Mouse (Mus musculus) brown adipose tissue, adult 24 weeks (tissue): ENCODE data around the gene Xlr5a. TPM values are rescaled to one million over a fixed set of nuclear protein-coding genes. Genes with fewer than 3 reads are reported as not detected.
"Not testable (repeated sequence)": the region's sequence is repeated elsewhere in the genome, so short reads cannot be mapped to it uniquely, and the experiment has no call there.

ENCODE experiments used
- H3K27ac ChIP-seq: fragments of 200-500 bp; replicated peaks from 2 replicates; pipeline ENCODE4 v1.5.1; 2012; ENCODE audit warnings: low read depth, mild to moderate bottlenecking, low read length
- H3K4me1 ChIP-seq: fragments of 200-500 bp; 2 replicates; pipeline ENCODE4 v1.6.1; 2012; ENCODE audit warnings: low read length, mixed read lengths; ENCODE audit not compliant: control insufficient read depth, insufficient read depth, insufficient read length
- H3K4me3 ChIP-seq: fragments of 200-500 bp; 2 replicates; pipeline ENCODE4 v1.5.1; 2012; ENCODE audit warnings: low read depth, mild to moderate bottlenecking, low read length, moderate library complexity; ENCODE audit not compliant: insufficient read depth
- polyA plus RNA-seq: library from polyadenylated mRNA; stranded (reverse); fragments of >200 nt; gene quantifications from 2 replicates; pipeline ENCODE4 v1.2.4, GENCODE M21; 2012; ENCODE audit not compliant: missing spikeins, insufficient read depth, insufficient read length

The Xlr5a gene
- polyA plus RNA-seq, 1 experiment = not detected

DNA sequence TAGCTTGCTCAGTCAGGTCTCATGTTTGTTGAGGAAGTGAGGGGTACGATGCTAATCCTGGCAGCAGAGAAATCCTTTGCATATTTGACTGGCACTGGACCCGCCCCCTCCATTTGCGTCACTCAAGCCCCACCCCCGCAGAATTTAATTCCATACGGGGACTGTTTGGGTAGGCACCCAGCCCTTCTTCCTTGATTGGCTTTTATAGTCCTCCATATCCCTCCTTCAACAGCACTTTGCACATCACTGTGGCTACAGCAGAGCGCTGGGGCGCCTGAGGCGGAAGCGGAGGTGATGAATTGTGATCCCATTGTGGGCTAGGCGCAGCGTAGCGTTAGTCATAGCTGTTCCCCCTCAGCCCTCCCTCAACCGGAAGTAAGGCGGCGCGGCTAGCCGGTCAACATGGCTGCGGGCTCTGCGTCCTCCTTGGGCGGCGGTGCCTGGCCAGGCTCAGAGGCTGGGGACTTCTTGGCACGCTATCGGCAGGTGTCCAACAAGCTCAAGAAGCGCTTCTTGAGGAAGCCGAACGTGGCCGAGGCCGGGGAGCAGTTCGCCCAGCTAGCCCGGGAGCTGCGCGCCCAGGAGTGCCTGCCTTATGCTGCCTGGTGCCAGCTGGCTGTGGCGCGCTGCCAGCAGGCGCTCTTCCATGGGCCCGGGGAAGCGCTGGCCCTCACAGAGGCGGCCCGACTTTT lies 64.7 kb downstream of the Xlr5a start, which contains the start of gene F8a:
F8a (plus strand) TSS at position 378 of the 692 bp plus-strand sequence.
- peak within 1 kb of the TSS; percentile 91 for H3K27ac ChIP-seq
- H3K4me3 ChIP-seq = peak within 1 kb of the TSS; percentile 90

DNA sequence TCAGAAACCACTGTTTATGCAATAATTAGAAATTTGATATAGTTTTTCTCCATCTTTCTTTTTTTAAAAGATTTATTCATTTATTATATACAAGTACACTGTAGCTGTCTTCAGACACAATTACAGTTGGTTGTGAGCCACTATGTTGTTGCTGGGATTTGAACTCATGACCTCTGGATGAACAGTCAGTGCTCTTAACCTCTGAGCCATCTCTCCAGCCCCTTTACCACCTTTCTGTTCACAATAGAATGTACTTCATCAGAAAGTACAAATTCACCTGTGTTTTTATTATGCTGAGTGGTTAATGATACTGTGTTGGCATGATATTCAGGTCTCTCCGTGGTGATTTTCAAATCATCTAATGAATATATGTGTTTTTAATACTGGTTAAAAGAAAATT lies 67.4 kb downstream of the Xlr5a start:
- no peak overlapping the region for H3K27ac ChIP-seq
- no peaks in the 10 kb centered on the region for H3K4me1 ChIP-seq
- no peak overlapping the region for H3K4me3 ChIP-seq

More for the DNA sequence above, 64.7 kb downstream of the Xlr5a start, which contains the start of gene F8a:
- H3K4me1 ChIP-seq = no peaks in the 10 kb centered on the region

DNA sequence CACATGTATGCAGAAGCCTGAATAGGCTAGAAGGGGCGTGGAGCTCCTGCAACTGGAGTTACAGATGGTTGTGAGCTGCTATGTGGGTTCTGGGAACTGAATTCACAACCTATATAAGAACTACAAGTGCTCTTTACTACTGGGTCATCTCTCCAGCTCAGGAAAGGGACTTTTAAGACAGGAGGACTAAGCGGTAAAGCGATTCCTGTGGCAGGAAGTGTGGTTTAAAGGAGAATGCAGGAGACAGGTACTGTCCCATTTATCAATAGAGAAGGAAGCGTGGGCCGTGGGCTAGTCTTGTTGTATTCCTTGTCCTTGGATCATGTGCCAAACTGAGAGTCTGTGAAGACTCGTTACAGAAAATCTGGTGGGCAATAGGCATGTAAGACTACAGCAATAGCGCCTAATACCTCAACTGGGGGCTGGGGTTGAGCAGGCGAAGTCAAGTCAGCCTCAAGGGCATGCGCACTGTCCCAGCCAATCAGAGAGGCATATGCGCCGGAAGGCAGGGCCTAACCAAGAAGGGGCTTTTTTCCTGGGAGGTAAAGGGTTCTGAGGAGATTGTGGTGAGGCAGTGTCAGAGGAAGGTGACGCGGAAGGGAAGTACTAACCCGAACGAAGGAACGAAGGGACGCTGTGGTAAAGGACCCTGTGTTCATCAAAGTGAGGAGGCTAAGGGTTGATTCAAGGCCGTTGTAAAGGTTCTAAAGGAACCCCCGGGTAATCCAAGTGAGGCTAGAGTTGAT lies 78.8 kb downstream of the Xlr5a start, which contains the start of gene Xlr4b:
Xlr4b (plus strand) TSS at position 515 of the 746 bp plus-strand sequence.
- not testable (repeated sequence) for H3K4me3 ChIP-seq, H3K4me1 ChIP-seq, H3K27ac ChIP-seq

DNA sequence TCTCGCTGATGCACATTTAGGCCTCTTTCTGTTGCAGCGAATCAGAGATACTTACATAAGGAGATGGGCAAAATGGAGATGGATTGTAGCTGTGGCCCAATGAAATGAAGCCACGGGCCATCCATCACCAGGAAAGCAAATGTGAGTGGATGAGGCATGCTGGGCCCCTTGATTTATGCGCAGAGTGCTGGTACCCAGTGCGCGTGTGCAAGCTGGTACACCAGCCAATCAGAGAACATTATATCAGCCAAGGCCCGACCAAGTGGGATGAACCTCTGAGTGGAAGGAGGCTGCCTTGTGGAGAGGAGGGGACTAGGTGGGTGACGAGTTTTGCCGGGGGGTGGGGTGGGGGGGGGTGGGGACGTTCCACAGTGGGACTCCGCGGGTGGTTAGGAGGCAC lies 100.8 kb downstream of the Xlr5a start, which contains the start of gene Xlr3b:
Xlr3b (plus strand) TSS at position 274 of the 400 bp plus-strand sequence.
- not testable (repeated sequence) for H3K27ac ChIP-seq, H3K4me1 ChIP-seq, H3K4me3 ChIP-seq

DNA sequence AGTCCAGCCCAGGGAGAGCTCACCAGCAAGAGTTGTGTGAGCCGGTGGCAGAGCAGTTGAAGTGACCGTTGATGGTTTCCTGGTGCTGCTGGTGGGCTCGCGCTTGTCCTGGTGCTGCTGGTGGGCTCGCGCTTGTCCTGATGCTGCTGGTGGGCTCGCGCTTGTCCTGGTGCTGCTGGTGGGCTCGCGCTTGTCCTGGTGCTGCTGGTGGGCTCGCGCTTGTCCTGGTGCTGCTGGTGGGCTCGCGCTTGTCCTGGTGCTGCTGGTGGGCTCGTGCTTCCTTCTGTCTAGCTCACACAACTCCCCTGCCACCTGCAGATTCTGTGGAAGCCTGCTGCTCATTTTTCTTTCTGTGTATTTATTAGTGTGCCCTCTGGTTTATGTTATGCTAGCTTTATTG lies 115.9 kb downstream of the Xlr5a start, which contains the start of gene Spin2d:
Spin2d (minus strand) TSS at position 101 of the 400 bp plus-strand sequence.
- not testable (repeated sequence) for H3K4me3 ChIP-seq, H3K27ac ChIP-seq, H3K4me1 ChIP-seq

DNA sequence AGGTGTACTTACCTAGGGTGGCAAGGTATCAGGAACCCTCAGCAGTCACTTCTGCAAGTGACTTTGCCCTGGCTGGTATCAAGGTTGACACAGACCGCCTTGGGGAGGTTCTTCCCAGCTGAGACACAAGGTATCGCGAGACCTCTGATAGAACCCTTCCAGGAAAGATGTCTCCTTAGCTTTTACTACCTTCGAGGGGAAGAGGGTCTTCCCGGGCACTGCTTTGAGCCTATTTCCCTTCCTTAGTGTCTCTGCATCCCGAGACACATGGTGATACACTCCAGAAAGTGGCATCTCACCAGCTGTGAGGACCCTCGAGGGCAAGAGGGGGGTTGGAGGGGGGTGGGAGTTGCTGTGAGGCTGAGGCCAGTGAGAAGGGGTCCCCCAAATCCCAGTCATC lies 143.4 kb downstream of the Xlr5a start, which contains the start of gene DXBay18:
DXBay18 (minus strand) TSS at position 101 of the 400 bp plus-strand sequence.
- not testable (repeated sequence) for H3K4me3 ChIP-seq, H3K4me1 ChIP-seq, H3K27ac ChIP-seq

DNA sequence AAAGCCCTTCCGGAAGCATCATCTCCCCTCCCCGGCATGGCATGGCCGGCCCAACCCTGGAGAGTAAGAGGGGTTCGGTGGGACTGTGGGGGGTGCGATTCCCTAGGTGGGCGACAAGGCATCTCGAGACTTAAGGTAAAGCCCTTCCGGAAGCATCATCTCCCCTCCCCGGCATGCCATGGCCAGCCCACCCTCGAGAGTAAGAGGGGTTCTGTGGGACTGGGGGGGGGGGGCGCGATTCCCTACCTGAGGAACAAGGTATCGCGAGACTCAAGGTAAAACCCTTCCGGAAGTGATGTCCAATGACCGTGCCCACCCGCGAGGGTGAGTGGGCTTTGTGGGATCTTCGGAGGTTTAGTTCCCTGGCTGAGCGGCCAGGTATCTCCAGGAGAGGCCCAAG lies 144.3 kb downstream of the Xlr5a start, which contains the start of gene Xlr5b:
Xlr5b (plus strand) TSS at position 301 of the 400 bp plus-strand sequence.
- H3K4me3 ChIP-seq, H3K4me1 ChIP-seq, H3K27ac ChIP-seq: not testable (repeated sequence)

DNA sequence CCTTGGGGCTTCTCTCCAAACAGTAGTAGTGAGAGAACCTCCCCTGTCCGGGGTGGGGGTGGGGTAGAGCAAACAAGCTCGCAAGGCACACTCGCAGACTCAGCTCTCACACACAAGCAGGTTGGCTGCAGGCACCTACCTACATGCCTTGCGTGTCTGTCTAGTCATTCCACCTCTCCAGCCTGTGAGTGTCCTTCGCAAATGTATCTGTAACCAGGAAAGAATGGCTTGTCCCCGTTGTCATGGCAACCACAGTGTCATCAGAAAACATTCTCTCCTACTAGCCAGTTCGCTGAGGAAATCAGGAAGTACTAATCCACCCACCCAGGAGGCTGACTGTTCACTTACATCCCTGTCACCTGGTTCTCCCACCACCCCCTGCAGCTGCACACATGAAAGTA lies 149.6 kb downstream of the Xlr5a start:
- not testable (repeated sequence) for H3K4me3 ChIP-seq, H3K27ac ChIP-seq, H3K4me1 ChIP-seq

DNA sequence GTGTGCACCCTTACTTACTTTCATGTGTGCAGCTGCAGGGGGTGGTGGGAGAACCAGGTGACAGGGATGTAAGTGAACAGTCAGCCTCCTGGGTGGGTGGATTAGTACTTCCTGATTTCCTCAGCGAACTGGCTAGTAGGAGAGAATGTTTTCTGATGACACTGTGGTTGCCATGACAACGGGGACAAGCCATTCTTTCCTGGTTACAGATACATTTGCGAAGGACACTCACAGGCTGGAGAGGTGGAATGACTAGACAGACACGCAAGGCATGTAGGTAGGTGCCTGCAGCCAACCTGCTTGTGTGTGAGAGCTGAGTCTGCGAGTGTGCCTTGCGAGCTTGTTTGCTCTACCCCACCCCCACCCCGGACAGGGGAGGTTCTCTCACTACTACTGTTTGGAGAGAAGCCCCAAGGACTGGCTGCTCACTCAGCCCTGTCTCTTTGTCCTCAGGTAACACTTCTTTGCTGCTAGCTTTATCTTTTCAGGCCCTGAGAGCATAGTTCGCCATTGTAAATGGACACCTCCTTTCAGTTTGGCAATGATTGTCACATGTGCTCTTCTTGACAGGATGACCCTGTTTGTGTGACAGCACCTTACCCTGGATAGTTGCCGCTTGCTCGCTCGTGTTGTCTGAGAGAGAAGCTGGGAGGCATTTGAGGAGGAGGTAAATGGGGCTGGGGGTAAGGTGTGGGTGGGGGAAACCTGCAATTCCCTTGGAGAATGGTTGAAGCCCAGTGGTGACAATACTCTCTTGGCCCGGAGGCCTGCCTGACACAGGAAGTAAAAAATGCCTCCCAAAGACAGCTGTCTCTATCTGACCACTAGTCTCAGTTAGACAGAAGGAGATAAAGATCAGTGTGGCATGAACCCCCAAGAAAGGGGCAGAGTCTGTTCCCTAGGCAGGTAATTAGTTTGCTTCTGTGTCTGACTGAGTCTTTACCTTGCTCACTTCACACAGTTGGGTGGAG lies 169.6 kb downstream of the Xlr5a start:
- not testable (repeated sequence) for H3K4me1 ChIP-seq, H3K4me3 ChIP-seq, H3K27ac ChIP-seq

DNA sequence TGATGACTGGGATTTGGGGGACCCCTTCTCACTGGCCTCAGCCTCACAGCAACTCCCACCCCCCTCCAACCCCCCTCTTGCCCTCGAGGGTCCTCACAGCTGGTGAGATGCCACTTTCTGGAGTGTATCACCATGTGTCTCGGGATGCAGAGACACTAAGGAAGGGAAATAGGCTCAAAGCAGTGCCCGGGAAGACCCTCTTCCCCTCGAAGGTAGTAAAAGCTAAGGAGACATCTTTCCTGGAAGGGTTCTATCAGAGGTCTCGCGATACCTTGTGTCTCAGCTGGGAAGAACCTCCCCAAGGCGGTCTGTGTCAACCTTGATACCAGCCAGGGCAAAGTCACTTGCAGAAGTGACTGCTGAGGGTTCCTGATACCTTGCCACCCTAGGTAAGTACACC lies 176.0 kb downstream of the Xlr5a start, which contains the start of gene Gm14685:
Gm14685 (plus strand) TSS at position 301 of the 400 bp plus-strand sequence.
- H3K4me1 ChIP-seq, H3K27ac ChIP-seq, H3K4me3 ChIP-seq: not testable (repeated sequence)

DNA sequence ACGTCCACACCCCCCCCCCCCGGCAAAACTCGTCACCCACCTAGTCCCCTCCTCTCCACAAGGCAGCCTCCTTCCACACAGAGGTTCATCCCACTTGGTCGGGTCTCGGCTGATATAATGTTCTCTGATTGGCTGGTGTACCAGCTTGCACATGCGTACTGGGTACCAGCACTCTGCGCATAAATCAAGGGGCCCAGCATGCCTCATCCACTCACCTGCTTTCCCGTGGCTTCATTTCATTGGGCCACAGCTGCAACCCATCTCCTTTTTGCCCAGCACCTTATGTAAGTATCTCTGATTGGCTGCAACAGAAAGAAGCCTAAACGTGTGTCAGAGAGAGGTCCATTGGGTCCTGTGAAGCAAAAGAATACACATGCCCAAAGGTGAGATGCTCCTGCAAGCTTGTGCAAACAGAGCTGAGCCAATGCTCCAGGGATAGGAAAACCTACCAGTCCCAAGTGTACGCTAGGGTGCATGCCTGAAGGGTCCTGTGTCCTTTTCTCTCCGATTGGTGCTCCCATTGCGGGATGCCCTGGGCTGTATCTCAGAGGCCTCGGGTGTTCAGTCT lies 195.8 kb downstream of the Xlr5a start, which contains the start of gene Xlr3a:
Xlr3a (minus strand) TSS at position 155 of the 568 bp plus-strand sequence.
- not testable (repeated sequence) for H3K27ac ChIP-seq, H3K4me3 ChIP-seq, H3K4me1 ChIP-seq

DNA sequence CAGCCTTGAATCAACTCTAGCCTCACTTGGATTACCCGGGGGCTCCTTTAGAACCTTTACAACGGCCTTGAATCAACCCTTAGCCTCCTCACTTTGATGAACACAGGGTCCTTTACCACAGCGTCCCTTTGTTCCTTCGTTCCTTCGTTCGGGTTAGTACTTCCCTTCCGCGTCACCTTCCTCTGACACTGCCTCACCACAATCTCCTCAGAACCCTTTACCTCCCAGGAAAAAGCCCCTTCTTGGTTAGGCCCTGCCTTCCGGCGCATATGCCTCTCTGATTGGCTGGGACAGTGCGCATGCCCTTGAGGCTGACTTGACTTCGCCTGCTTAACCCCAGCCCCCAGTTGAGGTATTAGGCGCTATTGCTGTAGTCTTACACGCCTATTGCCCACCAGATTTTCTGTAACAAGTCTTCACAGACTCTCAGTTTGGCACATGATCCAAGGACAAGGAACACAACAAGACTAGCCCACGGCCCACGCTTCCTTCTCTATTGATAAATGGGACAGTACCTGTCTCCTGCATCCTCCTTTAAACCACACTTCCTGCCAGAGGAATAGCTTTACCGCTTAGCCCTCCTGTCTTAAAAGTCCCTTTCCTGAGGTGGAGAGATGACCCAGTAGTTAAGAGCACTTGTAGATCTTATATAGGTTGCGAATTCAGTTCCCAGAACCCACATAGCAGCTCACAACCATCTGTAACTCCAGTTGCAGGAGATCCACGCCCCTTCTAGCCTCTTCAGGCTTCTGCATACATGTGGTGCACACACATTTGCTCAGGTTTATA lies 210.3 kb downstream of the Xlr5a start, which contains the start of gene Xlr4a:
Xlr4a (minus strand) TSS at position 212 of the 789 bp plus-strand sequence.
- H3K4me3 ChIP-seq, H3K4me1 ChIP-seq, H3K27ac ChIP-seq: not testable (repeated sequence)

DNA sequence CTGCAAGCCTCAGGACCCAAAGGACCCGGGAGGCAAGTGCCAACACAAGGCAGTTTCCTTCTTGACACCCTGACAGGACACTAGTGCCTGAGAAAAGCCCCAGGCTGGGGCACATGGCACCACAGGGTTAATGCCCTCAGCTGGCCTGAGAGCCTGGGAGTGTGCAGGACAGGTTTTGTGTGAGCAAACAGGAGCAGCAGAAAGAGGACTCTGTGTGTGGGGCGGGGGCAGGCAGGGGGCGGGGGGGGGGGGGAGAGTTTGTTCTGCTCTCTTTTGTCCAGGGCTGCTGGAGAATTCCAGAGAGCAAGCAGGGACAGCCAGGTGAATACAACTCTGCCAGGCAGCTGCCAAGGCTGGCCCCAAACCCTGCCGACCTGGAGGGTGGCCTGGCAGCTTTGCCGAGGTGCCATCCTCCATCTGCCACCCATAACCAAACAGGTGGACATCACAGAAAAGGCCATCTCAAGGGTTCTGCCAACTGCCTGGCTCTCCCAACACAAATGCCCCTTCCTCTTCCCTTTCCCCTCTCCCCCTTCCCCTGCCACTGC lies 225.9 kb downstream of the Xlr5a start:
- H3K4me3 ChIP-seq, H3K4me1 ChIP-seq, H3K27ac ChIP-seq: not testable (repeated sequence)
